Mouse (Mus musculus): Measurements from ENCODE around the gene Thap8. TPM values are rescaled to one million over a fixed set of nuclear protein-coding genes. Genes with fewer than 3 reads are reported as not detected.

Thap8 gene
- polyA plus RNA-seq, 1 experiment from 2014 or later, result 0.26 TPM

DNA sequence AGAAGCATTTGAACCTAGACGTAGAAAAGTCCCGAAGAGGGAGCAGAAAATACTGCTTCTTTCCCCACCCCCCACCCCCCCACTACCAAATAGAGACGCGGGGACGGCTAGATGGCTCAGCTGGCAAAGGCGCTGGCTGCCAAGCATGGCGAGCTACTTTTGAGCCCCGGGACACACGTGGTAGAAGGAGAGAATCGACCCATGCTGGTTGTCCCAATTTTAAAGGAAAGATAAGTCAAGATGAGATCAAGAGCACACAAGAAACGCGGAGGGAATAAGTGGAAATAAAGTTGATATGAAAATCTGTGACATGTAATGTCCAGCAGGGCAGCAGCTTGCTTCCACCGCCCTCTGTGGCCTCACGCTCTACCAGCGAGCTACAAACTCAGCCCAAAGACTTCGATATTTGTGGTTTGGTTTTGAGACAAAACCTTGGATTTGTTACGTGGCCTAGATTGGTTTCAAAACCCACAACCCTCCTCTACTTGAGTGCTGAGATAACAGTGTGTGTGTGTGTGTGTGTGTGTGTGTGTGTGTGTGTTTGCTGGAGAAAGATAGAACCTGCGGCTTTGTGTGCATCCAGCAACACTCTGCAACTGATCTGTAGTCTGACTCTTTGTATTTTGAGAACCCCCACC, 52.8 kb downstream of the Thap8 start:
- peak overlapping the region; percentile 45 for H3K4me2 ChIP-seq
- H3K27ac ChIP-seq (ENCODE audit: low read depth), result peak overlapping the region; percentile 58; the same call in 1 of the 2 replicates
- ATAC-seq (ENCODE audit: insufficient read depth) (no peak), DNase-seq (peak; percentile 20)
- H3K36me3 ChIP-seq (ENCODE audit: insufficient read depth), result no peaks in the 10 kb centered on the region
- H3K9ac ChIP-seq, result no peak overlapping the region
- H3K4me1 ChIP-seq (ENCODE audit: insufficient read depth), result peaks cover 21% of the 10 kb centered on the region
- no peak overlapping the region for H3K4me3 ChIP-seq (ENCODE audit: low read depth, low read length)
- peaks cover 19% of the 10 kb centered on the region for H3K27me3 ChIP-seq (ENCODE audit: insufficient read depth, low read length)
- no peaks in the 10 kb centered on the region for H3K9me3 ChIP-seq (ENCODE audit: low read depth, low read length)
- 53% methylated on average over 18 of the region's 18 CpGs for WGBS
- no peak for TF ChIP-seq CTCF (IDR thresholded peaks at IDR 0.05; ENCODE audit: low read depth)

DNA sequence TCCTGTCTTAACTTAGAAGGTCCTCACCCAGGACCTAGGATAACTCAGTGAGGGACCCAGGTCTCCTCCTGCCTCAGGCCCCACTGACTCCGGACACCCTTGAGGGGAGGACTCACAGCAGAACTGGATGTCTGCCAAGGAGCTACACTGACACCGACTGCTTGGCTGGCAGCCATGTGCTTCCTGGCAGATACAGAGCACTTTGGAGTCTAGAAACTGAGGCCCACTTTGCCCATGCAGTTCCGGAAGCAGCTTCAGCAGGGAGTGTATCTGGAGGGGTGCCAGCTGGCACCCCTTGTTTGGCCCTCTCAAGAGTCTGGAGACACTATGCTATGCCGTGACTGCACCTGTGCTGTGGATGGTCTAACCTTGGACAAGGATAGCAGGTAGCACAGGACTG, 53.5 kb downstream of the Thap8 start:
- peaks cover 19% of the 10 kb centered on the region for H3K27me3 ChIP-seq (ENCODE audit: insufficient read depth, low read length)
- TF ChIP-seq CTCF (IDR thresholded peaks at IDR 0.05; ENCODE audit: low read depth), result no peak
- DNase-seq, result peak; percentile 95
- no peaks in the 10 kb centered on the region for H3K36me3 ChIP-seq (ENCODE audit: insufficient read depth)
- H3K9me3 ChIP-seq (ENCODE audit: low read depth, low read length), result no peaks in the 10 kb centered on the region
- ATAC-seq (ENCODE audit: insufficient read depth), result peak; percentile 73
- H3K4me3 ChIP-seq (ENCODE audit: low read depth, low read length), result no peak overlapping the region
- H3K27ac ChIP-seq (ENCODE audit: low read depth), result no peak overlapping the region
- H3K4me2 ChIP-seq, result no peak overlapping the region
- peaks cover 14% of the 10 kb centered on the region for H3K4me1 ChIP-seq (ENCODE audit: insufficient read depth)
- 7% methylated on average over 4 of the region's 4 CpGs for WGBS
- H3K9ac ChIP-seq, result no peak overlapping the region

- no peak overlapping the region for H3K9ac ChIP-seq
- no peaks in the 10 kb centered on the region for H3K36me3 ChIP-seq (ENCODE audit: insufficient read depth)
- H3K4me1 ChIP-seq (ENCODE audit: insufficient read depth), result peaks cover 13% of the 10 kb centered on the region
- DNase-seq, result no peak
- H3K9me3 ChIP-seq (ENCODE audit: low read depth, low read length), result no peaks in the 10 kb centered on the region
- no peak for TF ChIP-seq CTCF (IDR thresholded peaks at IDR 0.05; ENCODE audit: low read depth)
- no peak overlapping the region for H3K4me3 ChIP-seq (ENCODE audit: low read depth, low read length)
- 68% methylated on average over 5 of the region's 5 CpGs for WGBS
- peaks cover 19% of the 10 kb centered on the region for H3K27me3 ChIP-seq (ENCODE audit: insufficient read depth, low read length)
- ATAC-seq (ENCODE audit: insufficient read depth), result no peak
- H3K27ac ChIP-seq (ENCODE audit: low read depth), result no peak overlapping the region
- no peak overlapping the region for H3K4me2 ChIP-seq
Measured at GRCm38 (mm10) chr7:30334563-30334962, 54.7 kb downstream of the Thap8 start.

DNA sequence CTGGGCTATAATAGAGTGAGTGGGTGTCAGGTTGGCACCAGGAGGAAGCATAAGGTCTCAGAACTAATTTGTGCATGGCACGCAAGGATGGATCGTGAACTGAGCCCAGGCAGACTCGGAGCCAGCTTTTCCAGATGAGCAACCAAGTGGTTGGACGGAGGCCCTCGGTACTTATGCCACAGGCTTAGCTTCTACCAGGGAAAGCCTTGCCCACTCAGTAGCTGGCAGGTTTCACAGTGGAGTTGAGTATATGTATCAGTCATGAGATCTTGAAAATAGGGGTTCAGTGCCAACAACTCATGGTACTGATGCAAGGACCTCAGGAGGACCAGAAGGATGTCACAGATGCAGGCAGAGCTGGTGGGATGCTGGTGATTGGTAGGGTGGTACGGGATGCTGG, 55.8 kb downstream of the Thap8 start:
- no peaks in the 10 kb centered on the region for H3K9me3 ChIP-seq (ENCODE audit: low read depth, low read length)
- H3K9ac ChIP-seq, result no peak overlapping the region
- H3K4me1 ChIP-seq (ENCODE audit: insufficient read depth), result peaks cover 13% of the 10 kb centered on the region
- no peak overlapping the region for H3K4me2 ChIP-seq
- no peak for TF ChIP-seq CTCF (IDR thresholded peaks at IDR 0.05; ENCODE audit: low read depth)
- no peaks in the 10 kb centered on the region for H3K36me3 ChIP-seq (ENCODE audit: insufficient read depth)
- ATAC-seq (ENCODE audit: insufficient read depth) (no peak), DNase-seq (no peak)
- 66% methylated on average over 6 of the region's 6 CpGs for WGBS
- no peak overlapping the region for H3K4me3 ChIP-seq (ENCODE audit: low read depth, low read length)
- H3K27ac ChIP-seq (ENCODE audit: low read depth), result no peak overlapping the region
- peaks cover 19% of the 10 kb centered on the region for H3K27me3 ChIP-seq (ENCODE audit: insufficient read depth, low read length)

- peak; percentile 96 for TF ChIP-seq CTCF (IDR thresholded peaks at IDR 0.05; ENCODE audit: low read depth)
- Histone ChIP-seq H3K27me3 (ENCODE audit: insufficient read depth, low read length) (peaks cover 19% of the 10 kb centered on the region), H3K4me3 (ENCODE audit: low read depth, low read length) (no peak overlapping the region), H3K36me3 (ENCODE audit: insufficient read depth) (no peaks in the 10 kb centered on the region), H3K4me1 (ENCODE audit: insufficient read depth) (peaks cover 13% of the 10 kb centered on the region), H3K9ac (no peak overlapping the region), H3K27ac (ENCODE audit: low read depth) (no peak overlapping the region), H3K4me2 (no peak overlapping the region), H3K9me3 (ENCODE audit: low read depth, low read length) (no peaks in the 10 kb centered on the region)
- DNase-seq (peak; percentile 99), ATAC-seq (ENCODE audit: insufficient read depth) (peak; percentile 39; the same call in 1 of the 2 replicates)
- WGBS, result 4% methylated on average over 9 of the region's 9 CpGs
Measured at GRCm38 (mm10) chr7:30336384-30336783, 56.5 kb downstream of the Thap8 start.

DNA sequence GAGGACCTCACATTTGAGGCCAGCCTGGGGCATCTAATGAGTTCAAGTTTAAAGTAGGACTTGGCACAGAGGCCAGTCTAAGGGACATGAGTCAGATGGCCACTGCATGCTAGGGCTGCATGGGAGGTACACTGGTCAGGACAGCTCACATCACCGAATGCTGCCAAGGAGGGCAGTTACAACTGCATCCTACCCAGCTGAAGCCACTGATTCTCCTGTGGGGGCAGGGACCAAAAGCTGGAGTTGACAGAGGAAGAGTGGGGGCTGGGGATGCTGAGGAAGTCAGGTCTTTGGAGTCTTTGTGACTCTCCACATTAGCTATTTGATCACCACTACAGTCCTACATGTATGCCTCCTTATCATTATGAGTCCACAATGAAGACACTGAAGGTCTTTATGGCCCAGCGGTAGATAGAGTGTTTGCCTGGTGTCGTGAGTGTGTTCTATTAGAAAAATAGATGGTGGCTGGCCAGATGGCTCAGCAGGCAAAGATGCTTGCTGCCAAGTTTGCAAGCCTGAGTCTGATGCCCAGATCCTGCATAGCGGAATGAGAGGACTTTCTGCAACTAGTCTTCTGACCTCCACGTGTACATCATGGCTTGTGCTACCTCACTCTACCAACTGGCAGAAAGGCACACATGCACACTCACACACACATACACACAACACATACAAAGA, 59.7 kb downstream of the Thap8 start:
- no peak overlapping the region for H3K9ac ChIP-seq
- H3K27me3 ChIP-seq (ENCODE audit: insufficient read depth, low read length), result peaks cover 18% of the 10 kb centered on the region
- H3K4me2 ChIP-seq, result no peak overlapping the region
- H3K27ac ChIP-seq (ENCODE audit: low read depth), result no peak overlapping the region
- no peaks in the 10 kb centered on the region for H3K36me3 ChIP-seq (ENCODE audit: insufficient read depth)
- DNase-seq, result no peak
- H3K4me3 ChIP-seq (ENCODE audit: low read depth, low read length), result no peak overlapping the region
- no peaks in the 10 kb centered on the region for H3K4me1 ChIP-seq (ENCODE audit: insufficient read depth)
- 69% methylated on average over 5 of the region's 5 CpGs for WGBS
- TF ChIP-seq CTCF (IDR thresholded peaks at IDR 0.05; ENCODE audit: low read depth), result no peak
- no peaks in the 10 kb centered on the region for H3K9me3 ChIP-seq (ENCODE audit: low read depth, low read length)
- ATAC-seq (ENCODE audit: insufficient read depth), result no peak

Other genes starting within 250 kb of the Thap8 start
- gene Zfp14, start 228.7 kb upstream of the Thap8 start, polyA plus RNA-seq (2014; fragmentation: Nextera tagmentation; extraction: Ambion mirVana), result 3.8 and 4.2 TPM in 2 replicates
- gene Zfp82, start 207.2 kb upstream of the Thap8 start, polyA plus RNA-seq (2014; fragmentation: Nextera tagmentation; extraction: Ambion mirVana), result 4.5 and 5.1 TPM in 2 replicates
- gene Gm26920, start 189.7 kb upstream of the Thap8 start, polyA plus RNA-seq (2014; fragmentation: Nextera tagmentation; extraction: Ambion mirVana), result 1.7 and 2.0 TPM in 2 replicates
- 10.3 and 10.9 TPM in 2 replicates for gene Zfp566, start 189.6 kb upstream of the Thap8 start, polyA plus RNA-seq (2014; fragmentation: Nextera tagmentation; extraction: Ambion mirVana)
- 120 and 128 TPM in 2 replicates for gene Zfp260, start 185.3 kb upstream of the Thap8 start, polyA plus RNA-seq (2014; fragmentation: Nextera tagmentation; extraction: Ambion mirVana)
- 8.1 and 9.1 TPM in 2 replicates for gene Zfp382, start 158.2 kb upstream of the Thap8 start, polyA plus RNA-seq (2014; fragmentation: Nextera tagmentation; extraction: Ambion mirVana)
- gene Zfp146, start 110.3 kb upstream of the Thap8 start, polyA plus RNA-seq (2014; fragmentation: Nextera tagmentation; extraction: Ambion mirVana), result 16.8 and 17.0 TPM in 2 replicates
- 4.5 and 8.0 TPM in 2 replicates for gene Cox7a1, start 96.0 kb upstream of the Thap8 start, polyA plus RNA-seq (2014; fragmentation: Nextera tagmentation; extraction: Ambion mirVana)
- gene Capns1, start 81.3 kb upstream of the Thap8 start, polyA plus RNA-seq (2014; fragmentation: Nextera tagmentation; extraction: Ambion mirVana), result 78.3 and 80.3 TPM in 2 replicates
- 187 and 192 TPM in 2 replicates for gene Polr2i, start 48.1 kb upstream of the Thap8 start, polyA plus RNA-seq (2014; fragmentation: Nextera tagmentation; extraction: Ambion mirVana)
- 175 and 182 TPM in 2 replicates for gene Tbcb, start 47.8 kb upstream of the Thap8 start, polyA plus RNA-seq (2014; fragmentation: Nextera tagmentation; extraction: Ambion mirVana)
- 0.26 TPM in 1 of 2 replicates, not detected in the other for gene Ovol3, start 44.4 kb upstream of the Thap8 start, polyA plus RNA-seq (2014; fragmentation: Nextera tagmentation; extraction: Ambion mirVana)
- 16.3 and 17.1 TPM in 2 replicates for gene Wdr62, start 325 bp downstream of the Thap8 start, polyA plus RNA-seq (2014; fragmentation: Nextera tagmentation; extraction: Ambion mirVana)
- 31.1 and 41.9 TPM in 2 replicates for gene Clip3, start 11.6 kb downstream of the Thap8 start, polyA plus RNA-seq (2014; fragmentation: Nextera tagmentation; extraction: Ambion mirVana)
- 72.1 and 73.1 TPM in 2 replicates for gene Alkbh6, start 28.6 kb downstream of the Thap8 start, polyA plus RNA-seq (2014; fragmentation: Nextera tagmentation; extraction: Ambion mirVana)
- 21.9 and 23.2 TPM in 2 replicates for gene Syne4, start 34.7 kb downstream of the Thap8 start, polyA plus RNA-seq (2014; fragmentation: Nextera tagmentation; extraction: Ambion mirVana)
- not detected in 2 replicates for gene E130208F15Rik, start 41.6 kb downstream of the Thap8 start, polyA plus RNA-seq (2014; fragmentation: Nextera tagmentation; extraction: Ambion mirVana)
- 21.3 and 22.7 TPM in 2 replicates for gene Sdhaf1, start 43.8 kb downstream of the Thap8 start, polyA plus RNA-seq (2014; fragmentation: Nextera tagmentation; extraction: Ambion mirVana)
- gene Lrfn3, start 82.7 kb downstream of the Thap8 start, polyA plus RNA-seq (2014; fragmentation: Nextera tagmentation; extraction: Ambion mirVana), result 3.4 and 3.7 TPM in 2 replicates
- 46.0 and 46.8 TPM in 2 replicates for gene Tyrobp, start 133.7 kb downstream of the Thap8 start, polyA plus RNA-seq (2014; fragmentation: Nextera tagmentation; extraction: Ambion mirVana)
- 1.5 and 2.0 TPM in 2 replicates for gene Hcst, start 139.8 kb downstream of the Thap8 start, polyA plus RNA-seq (2014; fragmentation: Nextera tagmentation; extraction: Ambion mirVana)
- gene Nfkbid, start 141.6 kb downstream of the Thap8 start, polyA plus RNA-seq (2014; fragmentation: Nextera tagmentation; extraction: Ambion mirVana), result 1.7 and 2.0 TPM in 2 replicates
- 22.3 and 22.6 TPM in 2 replicates for gene Aplp1, start 165.4 kb downstream of the Thap8 start, polyA plus RNA-seq (2014; fragmentation: Nextera tagmentation; extraction: Ambion mirVana)
- not detected in 2 replicates for gene Kirrel2, start 177.6 kb downstream of the Thap8 start, polyA plus RNA-seq (2014; fragmentation: Nextera tagmentation; extraction: Ambion mirVana)
- 0.19 TPM in 1 of 2 replicates, not detected in the other for gene Nphs1, start 178.2 kb downstream of the Thap8 start, polyA plus RNA-seq (2014; fragmentation: Nextera tagmentation; extraction: Ambion mirVana)
- not detected in 2 replicates for gene Prodh2, start 213.5 kb downstream of the Thap8 start, polyA plus RNA-seq (2014; fragmentation: Nextera tagmentation; extraction: Ambion mirVana)